Mouse (Mus musculus) midbrain, embryonic 14.5 days (tissue): Measurements from ENCODE around the gene Ormdl3. TPM values are rescaled to one million over a fixed set of nuclear protein-coding genes. Genes with fewer than 3 reads are reported as not detected.
"Not testable (repeated sequence)": the region's sequence is repeated elsewhere in the genome, so short reads cannot be mapped to it uniquely, and the experiment has no call there.

Source experiments
- ATAC-seq: fragments of 200-750 bp; cut with Nextera tagmentation; 2 replicates; pipeline ENCODE4 v1.8.0; 2017; ENCODE audit warnings: moderate number of reproducible peaks, moderate library complexity; ENCODE audit not compliant: low FRiP score, low TSS enrichment
- DNase-seq: peaks from one replicate; pipeline ENCODE4 v3.0.0-alpha.2; 2015
- H3K27ac ChIP-seq: fragments of 300-500 bp; sonication (generic); replicated peaks from 2 replicates; pipeline ENCODE4 v1.5.1; 2014; ENCODE audit warnings: mild to moderate bottlenecking, low read depth, low read length, moderate library complexity
- H3K27me3 ChIP-seq: fragments of 300-500 bp; sonication (generic); 2 replicates; pipeline ENCODE4 v1.6.1; 2014; ENCODE audit warnings: low read length, control low read depth, mixed read lengths; ENCODE audit not compliant: control insufficient read depth, insufficient read depth
- H3K36me3 ChIP-seq: fragments of 300-500 bp; sonication (generic); 2 replicates; pipeline ENCODE4 v1.6.1; 2014; ENCODE audit warnings: low read length, control low read depth; ENCODE audit not compliant: control insufficient read depth, insufficient read depth
- H3K4me1 ChIP-seq: fragments of 300-500 bp; sonication (generic); 2 replicates; pipeline ENCODE4 v1.6.1; 2014; ENCODE audit warnings: mild to moderate bottlenecking, antibody characterized with exemption, low read length, control low read depth; ENCODE audit not compliant: control insufficient read depth, insufficient read depth
- H3K4me2 ChIP-seq: fragments of 300-500 bp; sonication (generic); 2 replicates; pipeline ENCODE4 v1.6.1; 2014; ENCODE audit warnings: mild to moderate bottlenecking, low read length, moderate library complexity
- H3K4me3 ChIP-seq: fragments of 300-500 bp; sonication (generic); replicated peaks from 2 replicates; pipeline ENCODE4 v1.5.1; 2014; ENCODE audit warnings: low read depth, low read length
- H3K9ac ChIP-seq: fragments of 300-500 bp; sonication (generic); replicated peaks from 2 replicates; pipeline ENCODE4 v1.6.1; 2014; ENCODE audit warnings: mild to moderate bottlenecking, low read length, moderate library complexity
- H3K9me3 ChIP-seq: fragments of 300-500 bp; sonication (generic); 2 replicates; pipeline ENCODE4 v1.6.1; 2016; ENCODE audit warnings: low read length, control low read depth, mixed read lengths; ENCODE audit not compliant: control insufficient read depth
- WGBS: fragments of 180-500 bp; shearing (Covaris S2); extraction: QIAGEN DNeasy Blood & Tissue Kit; methylation state at CpG from one replicate; pipeline ENCODE4 v1.1.7; 2014; 5-methylcytosine and 5-hydroxymethylcytosine counted together
- polyA plus RNA-seq: library from polyadenylated mRNA; unstranded; fragments of >200 nt; fragmentation: Nextera tagmentation; extraction: Ambion mirVana; gene quantifications from 2 replicates; pipeline ENCODE4 v1.2.1, GENCODE M21; 2014

Ormdl3 gene
- polyA plus RNA-seq, 1 experiment from 2014 or later: 17.1 TPM

GRCm38 (mm10) chr11:98606763-98607162 is 19.6 kb upstream of the Ormdl3 start:
- H3K27ac ChIP-seq: no peak overlapping the region
- H3K36me3 ChIP-seq: no peaks in the 10 kb centered on the region
- 6% methylated on average over 3 of the region's 3 CpGs for WGBS
- DNase-seq: peak; percentile 85
- H3K27me3 ChIP-seq: no peaks in the 10 kb centered on the region
- ATAC-seq: no peak
- H3K4me1 ChIP-seq: peaks cover 4% of the 10 kb centered on the region; the same call in 1 of the 2 replicates
- no peaks in the 10 kb centered on the region for H3K9me3 ChIP-seq
- no peak overlapping the region for H3K9ac ChIP-seq
- H3K4me3 ChIP-seq: no peak overlapping the region
- H3K4me2 ChIP-seq: no peak overlapping the region

GRCm38 (mm10) chr11:98604911-98605310 is 17.7 kb upstream of the Ormdl3 start:
- not testable (repeated sequence) for H3K27ac ChIP-seq, H3K36me3 ChIP-seq, H3K9me3 ChIP-seq, H3K4me3 ChIP-seq, H3K27me3 ChIP-seq, H3K4me2 ChIP-seq, DNase-seq, H3K9ac ChIP-seq, H3K4me1 ChIP-seq, ATAC-seq
- WGBS: 72% methylated on average over 6 of the region's 6 CpGs

DNA sequence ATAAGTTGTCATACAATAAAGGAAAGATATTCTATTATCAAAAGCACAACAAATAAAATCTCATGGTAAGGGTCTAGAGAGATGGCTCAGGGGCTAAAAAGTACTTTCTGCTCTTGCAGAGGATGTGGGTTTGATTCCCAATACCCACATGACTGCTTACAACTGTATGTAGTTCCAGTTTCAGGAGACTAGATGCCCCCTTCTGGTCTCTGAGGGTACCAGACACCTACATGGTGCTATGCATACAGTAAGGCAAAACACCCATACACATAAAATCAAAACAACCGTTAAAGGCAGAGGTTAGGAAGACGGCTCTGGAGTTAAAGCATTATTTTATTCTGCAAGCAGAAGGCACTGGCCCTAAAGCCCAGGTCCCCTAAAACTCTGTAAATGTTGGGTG is 16.8 kb upstream of the Ormdl3 start:
- WGBS: 87% methylated on average over 2 of the region's 2 CpGs
- Histone ChIP-seq H3K36me3 (no peaks in the 10 kb centered on the region), H3K4me1 (peaks cover 4% of the 10 kb centered on the region; the same call in 1 of the 2 replicates), H3K4me3 (no peak overlapping the region), H3K4me2 (no peak overlapping the region), H3K27ac (no peak overlapping the region), H3K9me3 (no peaks in the 10 kb centered on the region), H3K27me3 (peaks cover 4% of the 10 kb centered on the region; the same call in 1 of the 2 replicates), H3K9ac (no peak overlapping the region)
- DNase-seq: no peak
- ATAC-seq: no peak

DNA sequence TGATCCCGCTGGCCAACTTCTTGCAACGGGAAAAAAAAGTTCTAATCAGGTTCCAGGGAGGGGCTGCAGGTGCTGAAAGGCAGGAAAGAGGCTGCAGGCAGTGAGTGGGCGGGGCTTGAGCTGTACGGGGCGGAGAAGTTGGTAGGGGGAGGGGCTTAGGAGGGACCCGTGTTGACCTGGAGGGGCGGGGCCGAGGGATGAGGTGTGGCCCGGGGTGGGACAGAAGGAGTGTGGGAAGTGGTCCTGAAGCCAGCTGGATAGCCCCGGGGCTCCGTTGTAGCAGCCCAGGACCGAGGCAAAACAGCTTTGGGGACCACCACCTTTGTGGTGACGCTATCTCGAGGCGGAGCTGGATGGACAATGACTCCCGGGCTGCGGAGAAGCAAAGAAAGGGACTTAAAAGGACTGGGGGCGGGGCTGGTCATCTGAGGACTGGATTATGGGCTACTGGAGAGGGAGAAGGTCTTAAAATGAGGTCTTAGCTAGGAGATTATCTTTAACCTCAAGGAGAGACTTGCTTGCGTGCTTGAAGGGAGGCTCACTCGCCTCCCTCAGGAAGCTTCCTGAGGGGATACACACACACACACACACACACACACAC is 15.0 kb upstream of the Ormdl3 start:
- no peak overlapping the region for H3K27ac ChIP-seq
- peak; percentile 25 for DNase-seq
- H3K9me3 ChIP-seq: no peaks in the 10 kb centered on the region
- H3K4me1 ChIP-seq: peaks cover 4% of the 10 kb centered on the region; the same call in 1 of the 2 replicates
- H3K4me2 ChIP-seq: peak overlapping the region; percentile 52
- under 1% methylated on average over 20 of the region's 20 CpGs for WGBS
- H3K4me3 ChIP-seq: peak overlapping the region; percentile 19
- H3K36me3 ChIP-seq: no peaks in the 10 kb centered on the region
- H3K27me3 ChIP-seq: peaks cover 4% of the 10 kb centered on the region; the same call in 1 of the 2 replicates
- ATAC-seq: no peak
- H3K9ac ChIP-seq: peak overlapping the region; percentile 29; the same call in 1 of the 2 replicates

DNA sequence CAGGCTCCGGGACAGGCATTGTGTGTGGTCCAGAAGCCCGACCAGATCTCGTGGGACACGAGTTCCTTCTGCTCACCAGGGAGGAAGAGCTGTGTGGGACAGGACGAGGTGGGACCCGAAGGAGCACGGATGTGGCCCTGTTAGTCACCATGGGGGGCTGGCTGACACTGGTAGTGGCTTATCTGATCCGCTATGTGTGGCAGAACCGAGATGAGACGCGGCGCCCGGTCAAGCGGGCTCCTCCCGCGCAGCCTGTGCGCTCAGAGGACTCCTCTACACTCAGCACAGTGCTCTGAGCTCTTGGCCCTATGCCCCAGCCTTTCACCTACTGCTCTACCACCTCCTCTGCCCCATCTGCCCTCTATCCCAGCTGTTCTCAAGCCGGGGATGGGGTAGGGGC is 12.1 kb upstream of the Ormdl3 start:
- Histone ChIP-seq H3K4me2 (no peak overlapping the region), H3K9ac (no peak overlapping the region), H3K4me1 (peaks cover 4% of the 10 kb centered on the region; the same call in 1 of the 2 replicates), H3K36me3 (no peaks in the 10 kb centered on the region), H3K4me3 (no peak overlapping the region), H3K27ac (no peak overlapping the region), H3K27me3 (peaks cover 4% of the 10 kb centered on the region; the same call in 1 of the 2 replicates), H3K9me3 (no peaks in the 10 kb centered on the region)
- DNase-seq (no peak), ATAC-seq (no peak)
- WGBS: 34% methylated on average over 18 of the region's 18 CpGs

- Histone ChIP-seq H3K4me1 (peaks cover 4% of the 10 kb centered on the region; the same call in 1 of the 2 replicates), H3K36me3 (no peaks in the 10 kb centered on the region), H3K9me3 (no peaks in the 10 kb centered on the region), H3K27ac (no peak overlapping the region), H3K27me3 (peaks cover 4% of the 10 kb centered on the region; the same call in 1 of the 2 replicates), H3K4me3 (no peak overlapping the region), H3K9ac (no peak overlapping the region), H3K4me2 (no peak overlapping the region)
- DNase-seq (no peak), ATAC-seq (no peak)
- WGBS: 68% methylated on average over 18 of the region's 18 CpGs
Measured at GRCm38 (mm10) chr11:98598851-98599290, 11.7 kb upstream of the Ormdl3 start.

GRCm38 (mm10) chr11:98597991-98598390 is 10.8 kb upstream of the Ormdl3 start, which contains the start of gene Lrrc3c:
TSS of gene Lrrc3c (plus strand) at chr11:98598291.
- peaks cover 4% of the 10 kb centered on the region; the same call in 1 of the 2 replicates for H3K27me3 ChIP-seq
- H3K4me3 ChIP-seq: no peak within 1 kb of the TSS
- H3K4me2 ChIP-seq: no peak within 1 kb of the TSS
- ATAC-seq: no peak
- H3K27ac ChIP-seq: no peak within 1 kb of the TSS
- no peak for DNase-seq
- H3K9me3 ChIP-seq: no peaks in the 10 kb centered on the region
- H3K4me1 ChIP-seq: peaks cover 4% of the 10 kb centered on the region; the same call in 1 of the 2 replicates
- 86% methylated on average over 8 of the region's 8 CpGs for WGBS
- H3K9ac ChIP-seq: no peak within 1 kb of the TSS
- no peaks in the 10 kb centered on the region for H3K36me3 ChIP-seq

GRCm38 (mm10) chr11:98597363-98597762 is 10.2 kb upstream of the Ormdl3 start:
- Histone ChIP-seq H3K9ac (no peak overlapping the region), H3K4me2 (no peak overlapping the region), H3K9me3 (no peaks in the 10 kb centered on the region), H3K36me3 (no peaks in the 10 kb centered on the region), H3K4me1 (peaks cover 4% of the 10 kb centered on the region; the same call in 1 of the 2 replicates), H3K4me3 (no peak overlapping the region), H3K27ac (no peak overlapping the region), H3K27me3 (peaks cover 4% of the 10 kb centered on the region; the same call in 1 of the 2 replicates)
- ATAC-seq (no peak), DNase-seq (peak; percentile 64)
- 44% methylated on average over 6 of the region's 6 CpGs for WGBS

DNA sequence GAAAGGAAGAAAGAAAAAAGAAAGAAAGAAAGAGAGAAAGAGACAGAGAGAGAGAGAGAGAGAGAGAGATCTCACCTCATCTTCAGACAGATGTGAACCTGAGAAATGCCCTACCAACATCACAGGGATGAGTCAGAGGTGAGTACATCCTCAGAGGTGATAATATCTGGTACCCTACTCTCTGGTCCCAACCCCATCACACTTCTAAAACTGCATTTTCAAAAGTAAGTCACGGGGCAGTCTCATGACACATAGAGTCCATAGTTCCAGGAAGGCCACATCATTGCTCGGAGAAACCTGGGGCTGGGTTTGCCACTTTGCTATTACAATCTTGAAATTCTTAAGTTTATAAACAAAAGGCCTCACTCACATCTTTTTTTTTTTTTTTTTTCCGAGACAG is 8.8 kb upstream of the Ormdl3 start:
- H3K9me3 ChIP-seq: no peaks in the 10 kb centered on the region
- 86% methylated on average over 3 of the region's 3 CpGs for WGBS
- H3K4me3 ChIP-seq: no peak overlapping the region
- peaks cover 4% of the 10 kb centered on the region; the same call in 1 of the 2 replicates for H3K27me3 ChIP-seq
- no peak for DNase-seq
- no peak overlapping the region for H3K4me2 ChIP-seq
- H3K27ac ChIP-seq: no peak overlapping the region
- H3K9ac ChIP-seq: no peak overlapping the region
- no peaks in the 10 kb centered on the region for H3K36me3 ChIP-seq
- no peaks in the 10 kb centered on the region for H3K4me1 ChIP-seq
- ATAC-seq: no peak
